Mouse (Mus musculus) thymus, postnatal 14 days (tissue): ENCODE results near the gene Grik3.

Experiments used
- DNase-seq: peaks from one replicate; pipeline ENCODE4 v3.0.0; 2021

The Grik3 gene

GRCm38 (mm10) chr4:125548190-125548589 lies 57.7 kb downstream of the Grik3 start:
- no peak for DNase-seq

GRCm38 (mm10) chr4:125553754-125554153 lies 63.3 kb downstream of the Grik3 start:
- no peak for DNase-seq

GRCm38 (mm10) chr4:125556405-125557308 lies 66.2 kb downstream of the Grik3 start:
- no peak for DNase-seq

GRCm38 (mm10) chr4:125559564-125559963 lies 69.1 kb downstream of the Grik3 start:
- no peak for DNase-seq

- DNase-seq = no peak
Observed at GRCm38 (mm10) chr4:125560806-125561205, 70.3 kb downstream of the Grik3 start.

GRCm38 (mm10) chr4:125563579-125563978 lies 73.1 kb downstream of the Grik3 start:
- no peak for DNase-seq

- DNase-seq = no peak
Observed at GRCm38 (mm10) chr4:125564008-125564710, 73.7 kb downstream of the Grik3 start.

GRCm38 (mm10) chr4:125565711-125566439 lies 75.4 kb downstream of the Grik3 start:
- DNase-seq = no peak

GRCm38 (mm10) chr4:125568210-125568609 lies 77.7 kb downstream of the Grik3 start:
- no peak for DNase-seq

- no peak for DNase-seq
Observed at GRCm38 (mm10) chr4:125571651-125572311, 81.3 kb downstream of the Grik3 start.

GRCm38 (mm10) chr4:125572312-125572663 lies 81.8 kb downstream of the Grik3 start:
- no peak for DNase-seq

- no peak for DNase-seq
Observed at GRCm38 (mm10) chr4:125573000-125573399, 82.5 kb downstream of the Grik3 start.

GRCm38 (mm10) chr4:125573951-125574675 lies 83.6 kb downstream of the Grik3 start:
- no peak for DNase-seq

- no peak for DNase-seq
Observed at GRCm38 (mm10) chr4:125580336-125580735, 89.8 kb downstream of the Grik3 start.

GRCm38 (mm10) chr4:125583272-125583671 lies 92.8 kb downstream of the Grik3 start:
- no peak for DNase-seq

- DNase-seq = no peak
Observed at GRCm38 (mm10) chr4:125583935-125584334, 93.4 kb downstream of the Grik3 start.

- DNase-seq = no peak
Observed at GRCm38 (mm10) chr4:125584676-125585075, 94.2 kb downstream of the Grik3 start.

GRCm38 (mm10) chr4:125587577-125587976 lies 97.1 kb downstream of the Grik3 start:
- no peak for DNase-seq

- peak; percentile 12 for DNase-seq
Observed at GRCm38 (mm10) chr4:125590241-125590919, 99.9 kb downstream of the Grik3 start.

GRCm38 (mm10) chr4:125592663-125593062 lies 102.2 kb downstream of the Grik3 start:
- no peak for DNase-seq

- no peak for DNase-seq
Observed at GRCm38 (mm10) chr4:125595011-125595410, 104.5 kb downstream of the Grik3 start.

GRCm38 (mm10) chr4:125598677-125599076 lies 108.2 kb downstream of the Grik3 start:
- peak; percentile 6 for DNase-seq
